Mouse (Mus musculus) embryonic facial prominence, embryonic 11.5 days (tissue): ENCODE measurements at regions not wholly inside any gene's neighbourhood (a gene's known extent, or its start where the extent isn't known, plus 50 kb on each side); places are given as distances from the start of the nearest gene placed in this dataset.

ENCODE experiments used
- ATAC-seq: fragments of 200-750 bp; cut with Nextera tagmentation; replicated peaks from 2 replicates; pipeline ENCODE4 v1.8.0; 2017; ENCODE audit warnings: low read depth; ENCODE audit not compliant: insufficient number of reproducible peaks, low FRiP score, low TSS enrichment
- DNase-seq: peaks from one replicate; pipeline ENCODE4 v3.0.0-alpha.2; 2015; ENCODE audit warnings: low spot score
- H3K27ac ChIP-seq: fragments of 300-500 bp; sonication (generic); replicated peaks from 2 replicates; pipeline ENCODE4 v1.5.1; 2014; ENCODE audit warnings: mild to moderate bottlenecking, low read depth, low read length, control low read depth
- H3K27me3 ChIP-seq: fragments of 300-500 bp; sonication (generic); 2 replicates; pipeline ENCODE4 v1.6.1; 2014; ENCODE audit warnings: mild to moderate bottlenecking, low read length, moderate library complexity, mixed read lengths; ENCODE audit not compliant: control insufficient read depth, insufficient read depth
- H3K36me3 ChIP-seq: fragments of 300-500 bp; sonication (generic); replicated peaks from 2 replicates; pipeline ENCODE4 v1.6.1; 2014; ENCODE audit warnings: low read depth, mild to moderate bottlenecking, low read length, moderate library complexity, mixed read lengths; ENCODE audit not compliant: control insufficient read depth, insufficient read depth
- H3K4me1 ChIP-seq: fragments of 300-500 bp; sonication (generic); 2 replicates; pipeline ENCODE4 v1.6.1; 2014; ENCODE audit warnings: low read length, mixed read lengths; ENCODE audit not compliant: control insufficient read depth, insufficient read depth
- H3K4me2 ChIP-seq: fragments of 300-500 bp; sonication (generic); 2 replicates; pipeline ENCODE4 v1.6.1; 2014; ENCODE audit warnings: low read depth, mild to moderate bottlenecking, control low read depth, low read length, moderate library complexity
- H3K4me3 ChIP-seq: fragments of 300-500 bp; sonication (generic); 2 replicates; pipeline ENCODE4 v1.5.1; 2014; ENCODE audit warnings: low read depth, low read length, control low read depth
- H3K9ac ChIP-seq: fragments of 300-500 bp; sonication (generic); replicated peaks from 2 replicates; pipeline ENCODE4 v1.6.1; 2014; ENCODE audit warnings: mild to moderate bottlenecking, control low read depth, low read length
- H3K9me3 ChIP-seq: fragments of 300-500 bp; sonication (generic); replicated peaks from 2 replicates; pipeline ENCODE4 v1.6.1; 2016; ENCODE audit warnings: mild to moderate bottlenecking, low read length, inconsistent platforms, mixed read lengths; ENCODE audit not compliant: control insufficient read depth
- WGBS: fragments of 180-500 bp; shearing (Covaris S2); extraction: QIAGEN DNeasy Blood & Tissue Kit; methylation state at CpG from one replicate; pipeline ENCODE4 v1.1.7; 2014; 5-methylcytosine and 5-hydroxymethylcytosine counted together

DNA sequence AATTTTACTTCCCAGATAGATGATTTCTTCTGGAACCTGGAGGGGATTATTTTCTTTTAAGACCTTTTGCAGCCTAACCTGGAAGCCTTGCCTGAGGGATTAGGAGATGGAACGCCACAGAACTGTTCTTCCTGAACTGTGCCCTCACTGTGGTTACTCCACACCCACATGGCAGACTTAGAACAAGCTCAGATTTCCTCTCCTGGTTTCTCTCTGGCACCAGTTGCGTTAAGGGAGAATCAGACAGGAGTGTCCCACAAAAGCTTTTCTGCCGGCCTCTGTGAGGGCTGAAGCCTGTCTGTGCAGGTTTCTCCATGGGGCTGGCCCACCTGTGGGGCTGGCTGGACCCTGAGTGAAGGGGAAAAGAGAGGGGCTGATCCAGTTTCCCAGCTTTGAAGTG, 500.1 kb upstream of the Btbd3 start:
- 4% methylated on average over 3 of the region's 3 CpGs for WGBS
- no peaks in the 10 kb centered on the region for H3K36me3 ChIP-seq
- no peak overlapping the region for H3K4me2 ChIP-seq
- peak; percentile 1 for DNase-seq
- no peak overlapping the region for H3K4me3 ChIP-seq
- ATAC-seq: no peak
- no peak overlapping the region for H3K27ac ChIP-seq
- H3K9me3 ChIP-seq: no peaks in the 10 kb centered on the region
- H3K9ac ChIP-seq: no peak overlapping the region
- no peaks in the 10 kb centered on the region for H3K27me3 ChIP-seq
- H3K4me1 ChIP-seq: no peaks in the 10 kb centered on the region

DNA sequence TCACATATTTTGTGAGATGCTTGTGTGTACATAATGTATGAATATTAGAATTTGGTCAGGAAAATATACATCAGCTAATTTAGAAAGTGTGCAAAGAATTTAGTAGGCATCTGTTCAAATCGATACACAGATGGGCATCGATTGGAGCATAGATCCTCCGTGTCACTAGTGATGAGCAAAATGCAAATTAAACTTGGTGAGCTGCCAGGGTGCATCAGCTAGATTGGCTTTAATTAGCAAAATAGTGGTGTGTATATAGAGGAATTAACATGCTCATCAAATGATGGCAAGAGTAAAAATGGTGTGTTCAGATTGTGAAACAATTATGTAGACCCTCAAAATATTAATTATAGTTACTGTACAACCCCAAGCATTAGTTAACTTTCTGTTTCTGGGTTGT, 501.9 kb upstream of the Btbd3 start:
- no peak overlapping the region for H3K27ac ChIP-seq
- no peak for ATAC-seq
- H3K27me3 ChIP-seq: no peaks in the 10 kb centered on the region
- DNase-seq: no peak
- H3K9ac ChIP-seq: no peak overlapping the region
- no peak overlapping the region for H3K4me2 ChIP-seq
- WGBS: 91% methylated on average over 3 of the region's 3 CpGs
- H3K4me3 ChIP-seq: no peak overlapping the region
- H3K4me1 ChIP-seq: no peaks in the 10 kb centered on the region
- no peaks in the 10 kb centered on the region for H3K9me3 ChIP-seq
- no peaks in the 10 kb centered on the region for H3K36me3 ChIP-seq

DNA sequence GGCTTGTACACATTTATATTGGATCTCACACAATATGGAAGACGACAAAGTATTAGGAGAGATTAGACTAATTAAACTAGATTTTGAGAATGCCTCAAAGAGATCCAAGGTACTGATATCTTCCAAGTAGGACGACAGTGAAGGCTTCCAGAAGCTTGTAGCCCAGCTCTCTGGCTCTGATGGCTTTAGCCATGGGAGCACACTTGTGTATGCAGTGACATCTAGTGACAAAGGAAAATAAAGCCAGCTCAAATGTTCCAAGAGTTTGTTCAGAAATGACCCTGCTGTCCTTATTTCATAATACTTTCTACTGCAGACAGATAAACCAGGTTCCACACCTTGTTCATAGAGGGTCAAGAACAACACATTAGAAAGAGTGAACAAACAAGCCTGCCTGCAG, 524.0 kb upstream of the Btbd3 start:
- ATAC-seq: no peak
- H3K27me3 ChIP-seq: no peaks in the 10 kb centered on the region
- peak; percentile 73 for DNase-seq

DNA sequence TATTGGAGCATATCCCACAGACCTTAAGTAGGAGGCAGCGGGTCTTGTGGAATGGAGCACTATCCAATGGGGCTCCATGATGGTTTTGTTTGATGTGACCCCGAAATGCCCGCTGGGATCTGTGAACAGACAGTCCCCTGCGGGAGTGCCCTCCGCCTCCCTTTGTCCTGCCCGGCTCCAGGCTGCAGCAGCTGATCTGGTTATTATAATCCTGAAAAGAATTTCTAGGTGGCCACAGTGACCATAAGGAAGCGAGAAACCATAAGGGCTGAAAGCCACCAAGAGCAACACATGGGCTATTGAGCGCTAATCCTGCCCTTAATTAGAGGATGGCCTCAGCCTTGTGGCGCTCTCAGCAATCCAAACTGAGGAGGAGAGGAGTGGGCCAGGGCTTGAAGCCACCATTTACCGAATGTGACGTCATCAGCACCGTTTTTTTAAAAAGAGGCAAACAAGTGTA, 525.9 kb upstream of the Btbd3 start:
- H3K9me3 ChIP-seq: no peaks in the 10 kb centered on the region
- H3K36me3 ChIP-seq: no peaks in the 10 kb centered on the region
- no peak overlapping the region for H3K27ac ChIP-seq
- 65% methylated on average over 12 of the region's 12 CpGs for WGBS
- H3K4me1 ChIP-seq: peaks cover 4% of the 10 kb centered on the region
- H3K4me3 ChIP-seq: no peak overlapping the region
- ATAC-seq (peak; percentile 64), DNase-seq (no peak)
- no peaks in the 10 kb centered on the region for H3K27me3 ChIP-seq
- no peak overlapping the region for H3K9ac ChIP-seq
- no peak overlapping the region for H3K4me2 ChIP-seq

More for the DNA sequence above, 524.0 kb upstream of the Btbd3 start:
- H3K36me3 ChIP-seq: no peaks in the 10 kb centered on the region
- no peak overlapping the region for H3K9ac ChIP-seq
- H3K4me2 ChIP-seq: no peak overlapping the region
- no peak overlapping the region for H3K27ac ChIP-seq
- H3K4me3 ChIP-seq: no peak overlapping the region
- no peaks in the 10 kb centered on the region for H3K9me3 ChIP-seq
- peaks cover 4% of the 10 kb centered on the region for H3K4me1 ChIP-seq
- WGBS: 17% methylated on average over 2 of the region's 2 CpGs

DNA sequence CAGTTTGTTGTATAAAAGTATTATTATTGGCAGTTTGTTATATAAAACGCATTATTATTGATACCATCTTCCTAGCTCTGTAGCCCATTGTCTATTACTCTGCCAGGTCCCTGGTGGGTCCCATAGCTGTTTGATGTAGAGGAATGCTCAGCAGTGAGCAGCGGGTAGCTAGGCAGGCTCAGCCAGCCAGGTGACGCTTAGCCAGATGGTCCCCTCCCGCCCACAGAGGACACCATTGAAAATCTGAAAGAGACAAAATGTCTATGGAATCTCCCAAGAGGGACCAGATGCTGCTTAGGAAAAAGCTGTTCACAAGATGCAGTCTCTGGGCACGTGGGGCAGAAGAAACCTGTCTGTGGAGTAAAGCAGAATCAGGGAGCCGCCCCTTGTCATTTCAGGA, 526.5 kb upstream of the Btbd3 start:
- no peak for ATAC-seq
- WGBS: 67% methylated on average over 6 of the region's 6 CpGs
- no peak overlapping the region for H3K27ac ChIP-seq
- H3K4me2 ChIP-seq: no peak overlapping the region
- H3K9me3 ChIP-seq: no peaks in the 10 kb centered on the region
- H3K27me3 ChIP-seq: no peaks in the 10 kb centered on the region
- H3K4me3 ChIP-seq: no peak overlapping the region
- peaks cover 4% of the 10 kb centered on the region for H3K4me1 ChIP-seq
- no peaks in the 10 kb centered on the region for H3K36me3 ChIP-seq
- no peak for DNase-seq
- no peak overlapping the region for H3K9ac ChIP-seq

DNA sequence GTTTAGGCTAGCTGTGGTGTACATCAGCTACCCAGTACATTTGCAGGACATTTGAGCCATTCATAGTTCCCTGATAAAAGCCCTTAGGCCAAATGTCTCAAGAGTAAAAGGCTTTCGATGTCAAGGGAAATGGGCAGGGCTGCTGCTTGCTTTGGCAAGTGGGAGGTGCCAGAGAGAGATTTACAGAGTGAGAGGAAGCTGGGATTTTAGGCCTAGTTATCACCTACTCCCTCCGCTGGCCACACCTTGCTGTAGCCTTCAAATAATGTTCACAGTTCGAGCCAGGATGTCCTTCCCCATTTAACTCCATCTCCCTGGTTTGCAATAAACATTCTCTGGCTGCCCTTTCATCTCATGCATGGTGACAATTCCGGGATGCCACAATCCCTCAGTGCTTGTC, 527.2 kb upstream of the Btbd3 start:
- peaks cover 4% of the 10 kb centered on the region for H3K4me1 ChIP-seq
- DNase-seq (peak; percentile 19), ATAC-seq (no peak)
- H3K9me3 ChIP-seq: no peaks in the 10 kb centered on the region
- no peaks in the 10 kb centered on the region for H3K27me3 ChIP-seq
- 37% methylated on average over 4 of the region's 4 CpGs for WGBS
- H3K4me2 ChIP-seq: no peak overlapping the region
- no peak overlapping the region for H3K9ac ChIP-seq
- H3K4me3 ChIP-seq: no peak overlapping the region
- H3K36me3 ChIP-seq: no peaks in the 10 kb centered on the region
- H3K27ac ChIP-seq: no peak overlapping the region

DNA sequence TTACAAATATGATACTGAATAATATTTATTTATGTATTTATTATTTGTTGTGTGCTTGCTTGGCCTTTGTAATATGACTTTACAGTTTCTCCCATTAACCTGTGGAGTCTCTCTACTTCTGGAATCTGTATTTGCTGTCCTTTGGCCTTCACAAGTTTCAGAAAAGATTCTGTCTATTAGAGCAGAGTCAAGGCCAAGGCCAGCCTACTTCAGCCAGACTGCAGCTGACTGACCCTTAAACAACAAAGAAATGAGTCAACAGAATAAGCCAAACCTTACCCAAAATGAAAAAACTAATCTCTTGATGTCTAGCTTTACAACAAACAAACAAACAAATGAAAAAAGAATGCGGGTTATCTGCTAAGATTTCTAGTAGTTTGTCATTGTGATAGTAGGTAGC, 532.7 kb upstream of the Btbd3 start:
- no peaks in the 10 kb centered on the region for H3K9me3 ChIP-seq
- no peak overlapping the region for H3K4me3 ChIP-seq
- H3K27me3 ChIP-seq: no peaks in the 10 kb centered on the region
- H3K27ac ChIP-seq: no peak overlapping the region
- ATAC-seq (no peak), DNase-seq (no peak)
- H3K9ac ChIP-seq: no peak overlapping the region
- H3K36me3 ChIP-seq: no peaks in the 10 kb centered on the region
- 80% methylated on average over 1 of the region's 1 CpGs for WGBS
- peaks cover 1% of the 10 kb centered on the region for H3K4me1 ChIP-seq
- H3K4me2 ChIP-seq: no peak overlapping the region

DNA sequence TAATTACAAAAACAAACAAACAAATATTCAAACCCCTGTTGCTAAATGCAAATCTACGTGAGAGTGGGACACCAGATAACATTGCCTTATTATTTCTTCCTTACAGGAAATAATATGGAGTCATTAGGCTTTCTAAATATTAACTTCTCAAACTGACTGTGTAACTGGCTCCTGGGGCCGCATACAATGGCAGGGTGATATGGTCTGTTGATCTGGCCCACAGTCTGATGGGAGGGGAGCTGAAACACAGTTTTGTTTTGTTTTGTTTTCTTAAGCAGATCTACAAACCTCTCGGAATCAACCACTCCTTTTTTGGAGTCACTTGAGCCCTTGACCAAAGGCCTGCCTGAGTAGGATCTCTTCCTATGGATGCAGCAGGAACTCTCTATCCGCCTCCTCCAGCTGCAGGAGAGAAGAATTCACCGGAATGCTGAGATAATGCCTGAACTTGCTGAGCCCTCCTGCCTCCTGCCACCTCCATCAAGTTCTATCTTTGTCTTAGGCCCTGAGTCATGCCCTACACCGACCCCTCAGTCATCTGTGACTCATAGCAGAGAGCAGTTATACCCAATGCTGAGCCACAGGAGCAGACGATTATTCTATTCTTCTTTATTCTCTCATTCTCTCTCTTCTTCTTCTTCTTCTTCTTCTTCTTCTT, 534.5 kb upstream of the Btbd3 start:
- H3K4me1 ChIP-seq: no peaks in the 10 kb centered on the region
- H3K9ac ChIP-seq: no peak overlapping the region
- H3K4me2 ChIP-seq: no peak overlapping the region
- no peaks in the 10 kb centered on the region for H3K9me3 ChIP-seq
- no peak for DNase-seq
- WGBS: 75% methylated on average over 7 of the region's 7 CpGs
- H3K27ac ChIP-seq: no peak overlapping the region
- H3K36me3 ChIP-seq: no peaks in the 10 kb centered on the region
- no peaks in the 10 kb centered on the region for H3K27me3 ChIP-seq
- H3K4me3 ChIP-seq: no peak overlapping the region
- ATAC-seq: no peak
